Mouse (Mus musculus) small intestine, adult 2 months (tissue): Measurements from ENCODE around the gene Adam21. TPM values are rescaled to one million over a fixed set of nuclear protein-coding genes. Genes with fewer than 3 reads are reported as not detected.
A peak's percentile ranks its signal among the peaks of the same experiment; 100 is the strongest.
"Not testable (repeated sequence)": the region's sequence is repeated elsewhere in the genome, so short reads cannot be mapped to it uniquely, and the experiment has no call there.

Source experiments
- H3K27ac ChIP-seq: fragments of 200-500 bp; 2 replicates; pipeline ENCODE4 v1.5.1; 2012; ENCODE audit warnings: low read depth, low read length, control low read depth, inconsistent platforms; ENCODE audit not compliant: insufficient read depth
- H3K27me3 ChIP-seq: fragments of 200-500 bp; 2 replicates; pipeline ENCODE4 v1.6.1; 2012; ENCODE audit warnings: mild to moderate bottlenecking, moderate library complexity, low read length, inconsistent platforms; ENCODE audit not compliant: control insufficient read depth, insufficient read depth
- H3K36me3 ChIP-seq: fragments of 200-500 bp; 2 replicates; pipeline ENCODE4 v1.6.1; 2012; ENCODE audit warnings: mild to moderate bottlenecking, low read length, control low read depth, inconsistent platforms; ENCODE audit not compliant: control insufficient read depth, insufficient read depth
- H3K4me1 ChIP-seq: fragments of 200-500 bp; 2 replicates; pipeline ENCODE4 v1.6.1; 2012; ENCODE audit warnings: low read length, inconsistent platforms, mixed read lengths; ENCODE audit not compliant: control insufficient read depth, insufficient read depth, insufficient read length
- H3K4me3 ChIP-seq: fragments of 200-500 bp; 2 replicates; pipeline ENCODE4 v1.5.1; 2012; ENCODE audit warnings: low read depth, mild to moderate bottlenecking, control low read depth, inconsistent platforms, low read length, moderate library complexity
- CTCF ChIP-seq: fragments of 200-500 bp; IDR thresholded peaks from 2 replicates; pipeline ENCODE4 v1.5.1; 2012; ENCODE audit warnings: low read depth, mild to moderate bottlenecking, control low read depth, inconsistent platforms, low read length, moderate library complexity, mixed read lengths; ENCODE audit not compliant: insufficient replicate concordance, insufficient read length; ENCODE audit errors: extremely low read depth
- POLR2A ChIP-seq: fragments of 200-500 bp; IDR thresholded peaks from 2 replicates; pipeline ENCODE4 v1.6.1; 2012; ENCODE audit warnings: low read depth, mild to moderate bottlenecking, control low read depth, inconsistent platforms, low read length, moderate library complexity
- WGBS: fragments of 180-500 bp; shearing (Covaris S2); methylation state at CpG from one replicate; pipeline ENCODE4 v1.1.7; 2018; 5-methylcytosine and 5-hydroxymethylcytosine counted together
- polyA plus RNA-seq: library from polyadenylated mRNA; depleted of rRNA; stranded (reverse); fragments of >200 nt; gene quantifications from 2 replicates; pipeline ENCODE4 v1.2.3, GENCODE M21; 2012; rRNA removed

Adam21 gene
- polyA plus RNA-seq, 1 experiment, result 0.06 TPM

DNA sequence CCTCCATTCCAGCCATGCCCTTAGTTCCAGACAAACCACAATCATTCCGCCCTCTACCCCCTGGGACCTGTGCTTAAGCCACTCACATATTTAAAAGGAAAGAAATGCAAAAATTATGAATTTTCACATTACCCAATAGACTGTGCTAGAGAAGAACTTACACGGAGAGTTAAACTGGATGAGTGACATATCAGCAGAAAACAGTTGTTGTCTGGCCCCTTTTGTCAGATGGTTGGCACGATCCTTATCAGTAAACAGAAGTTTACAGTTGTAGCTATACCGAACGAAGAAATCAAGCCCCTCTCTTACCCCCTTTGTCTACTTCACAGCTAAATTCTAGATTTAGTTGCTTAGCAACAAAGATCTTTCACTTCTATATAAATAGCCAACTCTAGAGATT, 343 bp downstream of the Adam21 start:
- Histone ChIP-seq H3K36me3 (peaks cover 3% of the 10 kb centered on the region), H3K27ac (no peak overlapping the region), H3K4me1 (no peaks in the 10 kb centered on the region), H3K4me3 (no peak overlapping the region), H3K27me3 (no peaks in the 10 kb centered on the region)
- WGBS, result 86% methylated on average over 5 of the region's 5 CpGs
- no peak for TF ChIP-seq CTCF

DNA sequence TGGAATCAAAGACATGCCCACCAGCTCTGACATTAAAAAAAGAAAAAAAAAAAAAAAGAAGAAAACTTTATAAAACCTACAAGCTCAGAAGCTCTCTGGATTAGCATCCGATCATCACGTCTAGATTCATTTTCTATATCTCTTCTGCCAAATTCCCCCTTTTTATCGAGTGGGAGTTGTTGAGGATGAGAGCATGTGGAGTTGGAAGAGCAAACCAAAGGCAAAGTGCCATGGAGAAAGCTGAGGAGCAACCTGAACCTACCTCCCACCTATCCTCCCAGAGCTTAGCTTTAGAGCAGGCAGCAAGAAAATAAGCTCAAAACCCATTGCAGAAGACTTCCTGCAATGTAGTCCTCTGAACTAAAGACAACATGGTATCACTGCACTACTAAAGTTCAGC, 4.1 kb downstream of the Adam21 start:
- H3K27ac ChIP-seq, result no peak overlapping the region
- H3K4me3 ChIP-seq, result no peak overlapping the region
- no peaks in the 10 kb centered on the region for H3K36me3 ChIP-seq
- no peaks in the 10 kb centered on the region for H3K4me1 ChIP-seq
- H3K27me3 ChIP-seq, result no peaks in the 10 kb centered on the region
- 91% methylated on average over 3 of the region's 3 CpGs for WGBS
- TF ChIP-seq POLR2A (no peak), CTCF (no peak)

DNA sequence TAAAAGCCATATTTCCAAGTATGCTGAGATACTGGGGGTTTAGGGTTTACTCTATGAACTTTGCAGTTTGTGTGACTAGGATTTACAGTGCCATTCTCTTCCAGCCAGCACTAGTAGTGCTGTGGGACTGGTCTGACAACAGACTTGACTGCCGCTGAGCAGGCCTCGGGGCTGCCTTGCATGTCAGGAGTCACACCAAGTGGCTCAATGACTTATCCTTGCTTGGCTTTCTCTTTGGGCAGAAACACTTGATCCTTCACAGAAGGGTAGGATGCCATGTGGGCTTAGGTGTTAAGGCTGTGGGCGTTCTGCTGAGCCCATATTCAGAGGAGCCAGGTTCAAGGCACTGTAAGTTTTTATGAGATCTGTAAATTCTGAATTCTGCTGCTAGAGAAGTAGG, 19.0 kb downstream of the Adam21 start:
- no peaks in the 10 kb centered on the region for H3K36me3 ChIP-seq
- no peak overlapping the region for H3K4me3 ChIP-seq
- H3K4me1 ChIP-seq, result no peaks in the 10 kb centered on the region
- no peaks in the 10 kb centered on the region for H3K27me3 ChIP-seq
- 86% methylated on average over 3 of the region's 3 CpGs for WGBS
- TF ChIP-seq CTCF (no peak), POLR2A (no peak)
- H3K27ac ChIP-seq, result no peak overlapping the region

DNA sequence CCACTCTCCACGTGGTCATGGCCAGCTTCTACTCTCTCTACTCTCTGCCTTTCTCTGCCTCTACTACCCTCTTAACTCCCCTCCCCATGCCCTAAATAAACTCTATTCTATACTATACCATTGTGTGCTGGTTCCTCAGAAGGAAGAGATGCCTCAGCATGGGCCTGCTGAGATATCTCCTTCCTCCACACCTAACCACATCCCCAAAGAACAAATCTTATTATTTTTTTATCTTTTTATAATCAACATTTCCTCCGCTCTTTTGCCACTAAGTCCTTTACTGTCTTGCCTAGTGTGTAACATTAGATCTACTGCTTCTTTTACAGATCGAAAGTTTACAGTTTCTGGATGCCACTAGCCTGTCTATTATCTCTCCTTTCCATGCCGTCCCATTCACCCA, 21.1 kb downstream of the Adam21 start:
- Histone ChIP-seq H3K27ac (no peak overlapping the region), H3K4me1 (no peaks in the 10 kb centered on the region), H3K36me3 (no peaks in the 10 kb centered on the region), H3K27me3 (no peaks in the 10 kb centered on the region), H3K4me3 (no peak overlapping the region)
- TF ChIP-seq POLR2A (no peak), CTCF (no peak)
- WGBS, result 64% methylated on average over 4 of the region's 4 CpGs

DNA sequence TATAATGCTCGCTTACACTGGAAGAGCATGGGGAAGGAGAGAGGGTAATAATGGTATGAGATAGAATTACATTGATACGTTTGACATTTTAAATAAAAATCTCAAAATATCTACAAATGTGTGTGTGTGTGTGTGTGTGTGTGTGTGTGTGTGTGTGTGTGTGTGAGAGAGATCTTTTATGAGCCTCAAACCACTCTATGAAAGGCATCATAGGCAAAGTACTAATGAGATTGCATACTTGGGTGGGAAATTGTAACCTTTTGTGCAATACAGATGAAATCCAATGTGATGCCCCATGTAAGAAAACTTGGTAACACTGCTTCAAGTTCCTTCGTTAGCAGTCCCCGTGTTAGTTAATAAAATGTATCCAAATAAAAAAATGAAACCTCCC, 35.2 kb downstream of the Adam21 start:
- Histone ChIP-seq H3K4me1 (peaks cover 5% of the 10 kb centered on the region; the same call in 1 of the 2 replicates), H3K27me3 (no peaks in the 10 kb centered on the region), H3K4me3 (peak overlapping the region; percentile 96), H3K36me3 (no peaks in the 10 kb centered on the region), H3K27ac (peak overlapping the region; percentile 87; the same call in 1 of the 2 replicates)
- WGBS, result 27% methylated on average over 4 of the region's 4 CpGs
- TF ChIP-seq CTCF, result no peak
- no peak for TF ChIP-seq POLR2A

DNA sequence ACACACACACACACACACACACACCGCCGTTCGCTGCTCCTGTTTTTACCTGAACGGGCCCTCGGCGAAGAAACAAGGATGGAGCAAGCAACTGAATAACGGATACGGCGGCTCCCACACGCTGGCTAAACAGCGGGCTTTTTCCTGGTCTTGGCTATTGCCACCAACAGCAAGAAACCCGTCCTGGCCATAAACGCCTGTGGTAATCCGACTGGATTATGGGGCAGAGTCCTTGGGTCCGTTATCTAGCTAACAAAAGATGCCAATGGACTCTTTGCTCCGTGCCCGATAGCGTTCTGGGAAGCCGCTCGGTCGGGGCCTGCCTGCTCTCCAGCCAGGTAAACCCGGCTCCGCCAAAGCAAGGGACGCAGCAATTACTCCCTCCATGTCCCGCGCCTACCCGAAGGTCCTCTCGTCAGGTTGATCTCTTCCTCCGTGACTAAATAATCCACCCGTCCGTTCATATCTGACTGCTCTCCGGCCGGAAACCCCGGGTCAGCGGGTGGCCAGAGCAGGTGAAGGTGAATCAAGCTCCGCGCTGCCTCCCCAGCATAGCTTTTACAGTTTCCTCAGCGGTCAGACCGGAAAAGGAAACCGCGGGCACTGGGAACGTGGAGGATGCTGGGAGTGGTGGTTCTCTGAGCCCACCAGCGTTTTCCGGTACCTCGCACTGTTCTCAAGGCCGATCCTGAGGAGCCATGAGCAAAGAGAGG, 35.8 kb downstream of the Adam21 start, which contains the start of the genes Gm20498 and Synj2bp:
Gene Gm20498, minus strand, starts transcription at position 590 of the 713 bp plus-strand sequence.
Gene Synj2bp, minus strand, starts transcription at position 596 of the 713 bp plus-strand sequence.
- Histone ChIP-seq H3K27me3 (no peaks in the 10 kb centered on the region), H3K27ac (peak within 1 kb of the TSS; percentile 87), H3K4me3 (peak within 1 kb of the TSS; percentile 96), H3K36me3 (no peaks in the 10 kb centered on the region), H3K4me1 (peaks cover 6% of the 10 kb centered on the region; the same call in 1 of the 2 replicates)
- TF ChIP-seq CTCF (no peak), POLR2A (peak; percentile 87)
- under 1% methylated on average over 46 of the region's 46 CpGs for WGBS

DNA sequence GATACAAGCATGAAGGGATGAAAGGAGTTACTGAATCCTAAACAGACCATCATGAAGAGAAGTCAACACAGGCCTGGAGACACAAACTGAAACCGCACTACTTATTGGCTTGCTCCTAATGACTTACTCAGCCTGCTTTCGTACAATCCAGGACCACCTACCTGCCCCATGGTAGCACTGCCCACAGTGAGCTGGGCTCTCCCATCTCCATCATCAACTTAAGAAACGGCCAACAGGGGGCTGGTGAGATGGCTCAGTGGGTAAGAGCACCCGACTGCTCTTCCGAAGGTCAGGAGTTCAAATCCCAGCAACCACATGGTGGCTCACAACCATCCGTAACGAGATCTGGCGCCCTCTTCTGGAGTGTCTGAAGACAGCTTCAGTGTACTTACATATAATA, 37.7 kb downstream of the Adam21 start:
- H3K27me3 ChIP-seq, H3K4me3 ChIP-seq, H3K27ac ChIP-seq, H3K36me3 ChIP-seq: not testable (repeated sequence)
- H3K4me1 ChIP-seq, result peaks cover 10% of the 10 kb centered on the region; the same call in 1 of the 2 replicates
- WGBS, result 82% methylated on average over 8 of the region's 8 CpGs

Other genes starting within 250 kb of the Adam21 start
- gene Slc8a3, start 235.3 kb downstream of the Adam21 start, polyA plus RNA-seq, result 0.43 and 0.65 TPM in 2 replicates
- gene Gm4787, start 189.0 kb downstream of the Adam21 start, polyA plus RNA-seq, result 0.05 and 0.10 TPM in 2 replicates
- 0.10 and 0.20 TPM in 2 replicates for gene Adam4, start 146.5 kb downstream of the Adam21 start, polyA plus RNA-seq
- 54.8 and 78.2 TPM in 2 replicates for gene Cox16, start 83.3 kb downstream of the Adam21 start, polyA plus RNA-seq
- 8.6 and 20.0 TPM in 2 replicates for gene Gm20498, start 35.6 kb downstream of the Adam21 start, polyA plus RNA-seq
- gene Synj2bp, start 35.6 kb downstream of the Adam21 start, polyA plus RNA-seq, result 24.3 and 54.3 TPM in 2 replicates
- gene Med6, start 26.5 kb upstream of the Adam21 start, polyA plus RNA-seq, result 0.55 and 2.3 TPM in 2 replicates
- 0.20 and 0.60 TPM in 2 replicates for gene Ttc9, start 62.8 kb upstream of the Adam21 start, polyA plus RNA-seq
- gene Map3k9, start 212.7 kb upstream of the Adam21 start, polyA plus RNA-seq, result 3.1 and 4.8 TPM in 2 replicates